9 mouse cellular contexts compared by ENCODE assay signal in the genomic region with DNA sequence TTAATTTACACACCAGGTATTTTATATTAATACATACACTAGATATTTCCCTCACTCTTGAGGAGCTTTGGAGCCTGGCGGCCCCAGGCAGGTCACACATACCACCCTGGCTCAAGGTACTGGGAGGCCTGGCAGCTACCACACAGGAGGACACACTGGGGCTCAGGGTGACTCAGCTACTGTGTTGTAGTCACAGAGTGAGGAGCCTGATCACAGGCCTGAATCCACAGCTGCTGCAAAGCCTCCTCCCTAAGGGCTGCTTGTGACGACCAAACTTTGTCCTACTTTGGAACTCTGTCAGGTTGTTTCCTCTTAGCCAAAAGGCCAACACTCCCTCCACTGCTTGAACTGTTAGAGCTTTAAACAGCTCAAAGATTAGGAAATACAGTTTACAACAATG.
DNase-seq lines count a peak whose midpoint lies in the region; ATAC-seq and TF ChIP-seq lines count a peak whose summit lies in the region.
"Had no signal": no experiment of that assay in that cellular context is flagged by ENCODE, and none has a peak within 500 bp of the region (broad histone marks: within the 10 kb centered on the region; RNA-seq: fewer than 3 reads in every experiment).

No protein-coding gene starts in this region.

- WGBS in hindbrain, embryonic 16.5 days: 44% methylated on average over 2 of the region's 2 CpGs
- 42% methylated on average over 2 of the region's 2 CpGs for WGBS in midbrain, embryonic 16.5 days
- WGBS in cerebellum, adult 2 months: 70% methylated on average over 2 of the region's 2 CpGs

- TF ChIP-seq POLR2A in cerebellum, adult 2 months (IDR thresholded peaks at IDR 0.05; ENCODE audit: borderline replicate concordance, insufficient read depth, low read length): no peak

- no peaks in the 10 kb centered on the region for H3K9me3 ChIP-seq in hindbrain, embryonic 16.5 days (ENCODE audit: control insufficient read depth, low read length)
- H3K9me3 ChIP-seq in midbrain, embryonic 16.5 days (replicated peaks; ENCODE audit: control insufficient read depth, low read length, poor library complexity, severe bottlenecking): no peaks in the 10 kb centered on the region
- H3K9me3 ChIP-seq: liver, embryonic 15.5 days had no signal

- H3K4me3 ChIP-seq in hindbrain, embryonic 16.5 days (ENCODE audit: low read length): no peak overlapping the region
- H3K4me3 ChIP-seq in midbrain, embryonic 16.5 days (ENCODE audit: low read depth, low read length): no peak overlapping the region
- H3K4me3 ChIP-seq in cerebellum, adult 2 months (replicated peaks; ENCODE audit: insufficient read depth, low read depth, low read length): no peak overlapping the region
- H3K4me3 ChIP-seq: liver, embryonic 15.5 days had no signal

- peaks cover 14% of the 10 kb centered on the region for H3K4me1 ChIP-seq in hindbrain, embryonic 16.5 days (ENCODE audit: control insufficient read depth, insufficient read depth, low read depth, low read length)
- peaks cover 13% of the 10 kb centered on the region for H3K4me1 ChIP-seq in midbrain, embryonic 16.5 days (ENCODE audit: control insufficient read depth, insufficient read depth, low read length)
- no peaks in the 10 kb centered on the region for H3K4me1 ChIP-seq in cerebellum, adult 2 months (ENCODE audit: control insufficient read depth, insufficient read depth, low read length)
- H3K4me1 ChIP-seq: liver, embryonic 15.5 days had no signal

- H3K27ac ChIP-seq in hindbrain, embryonic 16.5 days (ENCODE audit: low read depth, low read length): peak overlapping the region; percentile 71
- H3K27ac ChIP-seq in midbrain, embryonic 16.5 days (ENCODE audit: low read length): peak overlapping the region; percentile 17
- H3K27ac ChIP-seq in cerebellum, adult 2 months (ENCODE audit: insufficient read depth, low read length): no peak overlapping the region
- H3K27ac ChIP-seq: liver, embryonic 15.5 days had no signal

- no peak for TF ChIP-seq CTCF in cerebellum, adult 2 months (IDR thresholded peaks at IDR 0.05; ENCODE audit: borderline replicate concordance, insufficient read depth, low read depth, low read length)

- intact Hi-C loops in gastrocnemius, postnatal 14 days (cut with DNase I; ENCODE audit: low total_unique reads): no loop called here

- H3K36me3 ChIP-seq in hindbrain, embryonic 16.5 days (ENCODE audit: control insufficient read depth, insufficient read depth, low read length): no peaks in the 10 kb centered on the region
- no peaks in the 10 kb centered on the region for H3K36me3 ChIP-seq in midbrain, embryonic 16.5 days (ENCODE audit: control insufficient read depth, insufficient read depth, low read length)
- H3K36me3 ChIP-seq: liver, embryonic 15.5 days had no signal

- DNase-seq in ovary, postnatal 14 days (ENCODE audit: low spot score): peak; percentile 24
- no peak for DNase-seq in ovary, postnatal 10 days (ENCODE audit: low spot score)
- peak; percentile 45 for DNase-seq in gastrocnemius, postnatal 14 days
- DNase-seq in cerebellum, adult 2 months: no peak
- DNase-seq in left cerebral cortex, adult 8-10 months (ENCODE audit: low spot score in 2 of 2): no peak
- no peak for DNase-seq in layer of hippocampus, adult 9-10 months (ENCODE audit: low spot score)

- H3K27me3 ChIP-seq in hindbrain, embryonic 16.5 days (replicated peaks; ENCODE audit: control insufficient read depth, insufficient read depth, low read length): no peaks in the 10 kb centered on the region
- no peaks in the 10 kb centered on the region for H3K27me3 ChIP-seq in midbrain, embryonic 16.5 days (ENCODE audit: control insufficient read depth, insufficient read depth, low read depth, low read length)
- H3K27me3 ChIP-seq in cerebellum, adult 2 months (ENCODE audit: control insufficient read depth, insufficient read depth, low read length): no peaks in the 10 kb centered on the region
- H3K27me3 ChIP-seq: liver, embryonic 15.5 days had no signal

- no peak overlapping the region for H3K4me2 ChIP-seq in hindbrain, embryonic 16.5 days (ENCODE audit: low read length)
- H3K4me2 ChIP-seq in midbrain, embryonic 16.5 days (ENCODE audit: low read length): no peak overlapping the region
- H3K4me2 ChIP-seq: liver, embryonic 15.5 days had no signal

- no peak overlapping the region for H3K9ac ChIP-seq in hindbrain, embryonic 16.5 days (ENCODE audit: low read depth, low read length)
- no peak overlapping the region for H3K9ac ChIP-seq in midbrain, embryonic 16.5 days (ENCODE audit: low read depth, low read length)
- H3K9ac ChIP-seq: liver, embryonic 15.5 days had no signal

- ATAC-seq in hindbrain, embryonic 16.5 days: peak; percentile 63
- peak; percentile 75; the same call in 1 of the 2 replicates for ATAC-seq in midbrain, embryonic 16.5 days

Comparison
In these comparisons a context has a peak if more than half of its experiments do, and no peak if none do; other contexts are left out.
1. DNase-seq: peak in ovary, postnatal 14 days (single experiment) and gastrocnemius, postnatal 14 days (single experiment); none in ovary, postnatal 10 days (single experiment), cerebellum, adult 2 months (0 of 2), left cerebral cortex, adult 8-10 months (0 of 2) and layer of hippocampus, adult 9-10 months (single experiment).